Mouse (Mus musculus): ENCODE measurements at regions not wholly inside any gene's neighbourhood (a gene's known extent, or its start where the extent isn't known, plus 50 kb on each side); places are given as distances from the start of the nearest gene placed in this dataset.
A peak's percentile ranks its signal among the peaks of the same experiment; 100 is the strongest.

DNA sequence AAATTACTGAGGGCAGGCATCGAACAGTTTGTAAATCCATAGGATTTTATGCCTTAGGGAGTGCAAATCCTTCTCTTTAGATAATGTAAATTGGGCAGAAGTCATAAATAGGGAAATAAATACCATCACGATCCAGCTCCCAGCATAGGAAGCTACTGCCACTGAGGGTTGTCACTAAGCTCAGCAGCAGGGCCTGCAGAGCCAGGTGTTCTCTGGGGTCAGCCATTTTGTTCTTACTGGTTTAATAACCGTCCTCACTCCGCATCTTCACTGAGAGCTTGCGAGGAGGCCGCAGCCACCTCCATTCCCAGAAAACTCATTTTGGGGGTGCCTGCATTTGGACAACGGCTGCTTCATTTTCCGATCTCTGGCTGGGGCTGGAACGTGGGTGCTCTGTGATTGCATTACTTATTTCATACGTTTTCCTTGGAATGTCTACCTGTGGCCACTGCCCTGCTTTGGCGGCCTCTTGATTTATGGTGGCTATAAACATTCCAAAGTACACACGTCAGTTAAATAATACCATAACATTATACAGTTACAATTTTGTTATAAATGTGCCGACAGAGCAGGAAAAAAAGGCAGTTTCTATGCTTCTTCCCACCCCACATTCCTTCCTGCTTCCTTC is 97.9 kb upstream of the Stx16 start:
- Histone ChIP-seq H3K4me1 (peaks cover 24% of the 10 kb centered on the region), H3K36me3 (replicated peaks) (no peaks in the 10 kb centered on the region), H3K27ac (no peak overlapping the region), H3K4me3 (no peak overlapping the region), H3K27me3 (ENCODE audit: poor library complexity, severe bottlenecking) (no peaks in the 10 kb centered on the region), H3K9me3 (peaks cover 20% of the 10 kb centered on the region; the same call in 1 of the 2 replicates)
- WGBS, result 83% methylated on average over 13 of the region's 13 CpGs
- DNase-seq (ENCODE audit: extremely low spot score, low spot score), result peak; percentile 9

DNA sequence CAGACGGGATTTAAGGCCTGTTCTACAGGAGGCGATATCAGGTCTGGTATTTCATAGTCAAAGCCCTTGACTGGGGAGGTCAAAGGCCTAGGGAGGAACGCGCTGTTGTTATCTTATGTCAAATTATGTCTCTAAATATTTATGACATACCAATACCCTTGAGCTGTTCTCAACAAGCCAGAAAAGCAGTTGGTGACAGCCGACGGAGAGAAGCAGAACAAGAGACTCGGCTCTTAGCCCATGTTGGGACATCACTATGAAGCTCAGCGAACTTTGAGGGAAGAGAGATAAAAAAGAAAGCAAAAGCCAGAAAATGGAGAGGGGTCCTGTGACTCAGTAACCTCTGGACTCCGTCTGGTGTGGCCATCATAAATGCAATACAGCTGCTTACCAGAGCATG is 95.1 kb upstream of the Stx16 start:
- no peak overlapping the region for H3K27ac ChIP-seq
- H3K27me3 ChIP-seq (ENCODE audit: poor library complexity, severe bottlenecking), result no peaks in the 10 kb centered on the region
- H3K4me1 ChIP-seq, result peaks cover 22% of the 10 kb centered on the region
- no peak overlapping the region for H3K4me3 ChIP-seq
- 88% methylated on average over 9 of the region's 9 CpGs for WGBS
- DNase-seq (ENCODE audit: extremely low spot score, low spot score), result peak; percentile 11
- no peaks in the 10 kb centered on the region for H3K36me3 ChIP-seq (replicated peaks)
- H3K9me3 ChIP-seq, result peaks cover 3% of the 10 kb centered on the region; the same call in 1 of the 2 replicates

DNA sequence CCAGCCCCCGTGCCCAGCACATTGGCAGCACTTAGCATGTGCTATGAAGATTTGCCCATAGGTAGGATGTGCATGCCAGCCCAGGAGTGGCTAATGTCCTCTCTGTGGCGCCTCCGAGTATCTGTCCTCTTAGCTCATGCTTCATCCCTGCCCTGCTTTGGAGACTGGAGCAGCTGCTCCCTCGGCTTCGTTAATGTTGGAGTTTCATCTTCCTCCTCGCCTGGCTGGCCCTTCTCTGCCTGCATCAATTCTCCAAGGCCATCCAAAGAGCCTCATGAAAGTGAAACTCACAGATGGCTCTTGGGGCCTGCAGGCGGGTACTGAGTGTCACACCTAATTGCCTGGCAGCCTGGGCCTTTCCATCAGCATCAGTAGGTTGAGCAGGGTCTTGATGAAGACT is 88.6 kb upstream of the Stx16 start:
- Histone ChIP-seq H3K36me3 (replicated peaks) (no peaks in the 10 kb centered on the region), H3K27ac (peak overlapping the region; percentile 0; the same call in 1 of the 2 replicates), H3K9me3 (peaks cover 2% of the 10 kb centered on the region; the same call in 1 of the 2 replicates), H3K4me1 (peaks cover 26% of the 10 kb centered on the region), H3K4me3 (no peak overlapping the region), H3K27me3 (ENCODE audit: poor library complexity, severe bottlenecking) (no peaks in the 10 kb centered on the region)
- DNase-seq (ENCODE audit: extremely low spot score, low spot score), result no peak
- WGBS, result 86% methylated on average over 7 of the region's 7 CpGs

DNA sequence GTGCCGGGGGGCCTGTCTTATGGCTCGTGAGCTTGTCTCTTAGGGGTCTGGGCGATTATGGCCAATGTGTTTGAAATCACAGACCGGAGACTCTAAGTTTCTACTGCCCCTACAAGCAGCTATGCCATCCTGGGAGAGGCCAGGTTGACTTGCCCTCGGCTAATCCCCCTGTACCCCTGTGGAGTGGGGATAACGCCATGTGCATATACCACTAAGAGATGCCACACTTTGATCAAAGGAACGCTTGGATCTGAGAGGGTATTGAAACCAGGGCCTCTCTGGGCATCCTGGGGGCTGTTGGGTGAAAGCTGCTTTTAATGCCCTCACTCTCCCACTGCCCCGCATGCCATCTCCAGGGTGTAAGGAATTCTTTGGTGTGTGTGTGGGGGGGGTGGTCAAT is 88.2 kb upstream of the Stx16 start:
- H3K4me3 ChIP-seq, result no peak overlapping the region
- DNase-seq (ENCODE audit: extremely low spot score, low spot score), result no peak
- H3K27me3 ChIP-seq (ENCODE audit: poor library complexity, severe bottlenecking), result no peaks in the 10 kb centered on the region
- H3K36me3 ChIP-seq (replicated peaks), result no peaks in the 10 kb centered on the region
- H3K9me3 ChIP-seq, result no peaks in the 10 kb centered on the region
- peaks cover 26% of the 10 kb centered on the region for H3K4me1 ChIP-seq
- WGBS, result 82% methylated on average over 8 of the region's 8 CpGs
- H3K27ac ChIP-seq, result peak overlapping the region; percentile 0; the same call in 1 of the 2 replicates

DNA sequence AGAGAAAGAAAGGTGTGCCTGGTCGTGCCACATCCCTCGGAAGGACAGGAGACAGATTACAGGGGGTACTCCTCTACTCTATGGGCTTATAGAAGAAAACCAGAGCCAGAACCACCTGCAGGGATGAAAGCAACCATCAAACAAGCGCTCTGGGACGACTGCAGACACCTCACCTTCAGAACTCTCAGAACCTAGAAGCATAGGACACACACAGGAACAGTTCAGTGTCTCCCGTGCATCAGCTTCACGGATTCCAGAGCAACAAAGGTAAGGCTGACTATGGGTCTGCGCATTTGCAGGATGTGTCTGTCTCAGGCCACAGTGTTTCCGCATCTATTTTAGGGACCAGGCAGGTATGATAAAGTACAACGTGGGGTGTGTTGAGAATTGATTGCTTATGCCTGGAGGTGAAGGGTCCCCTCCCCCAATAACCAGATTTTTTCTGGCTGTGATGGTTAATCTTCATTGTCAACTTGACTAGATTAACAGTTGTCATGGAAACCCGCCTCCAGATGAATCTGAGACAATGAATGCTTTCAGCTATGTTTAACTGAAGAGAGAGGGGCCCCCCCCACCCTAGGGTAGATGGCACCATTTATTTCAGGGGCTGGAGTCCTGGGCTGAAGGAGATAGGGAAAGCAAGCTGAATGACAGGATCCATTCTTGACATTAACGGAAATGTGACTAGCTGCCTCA is 87.3 kb upstream of the Stx16 start:
- WGBS, result 75% methylated on average over 11 of the region's 11 CpGs
- no peak overlapping the region for H3K27ac ChIP-seq
- H3K4me3 ChIP-seq, result no peak overlapping the region
- no peaks in the 10 kb centered on the region for H3K27me3 ChIP-seq (ENCODE audit: poor library complexity, severe bottlenecking)
- no peak for DNase-seq (ENCODE audit: extremely low spot score, low spot score)
- no peaks in the 10 kb centered on the region for H3K9me3 ChIP-seq
- peaks cover 33% of the 10 kb centered on the region for H3K4me1 ChIP-seq
- H3K36me3 ChIP-seq (replicated peaks), result no peaks in the 10 kb centered on the region

DNA sequence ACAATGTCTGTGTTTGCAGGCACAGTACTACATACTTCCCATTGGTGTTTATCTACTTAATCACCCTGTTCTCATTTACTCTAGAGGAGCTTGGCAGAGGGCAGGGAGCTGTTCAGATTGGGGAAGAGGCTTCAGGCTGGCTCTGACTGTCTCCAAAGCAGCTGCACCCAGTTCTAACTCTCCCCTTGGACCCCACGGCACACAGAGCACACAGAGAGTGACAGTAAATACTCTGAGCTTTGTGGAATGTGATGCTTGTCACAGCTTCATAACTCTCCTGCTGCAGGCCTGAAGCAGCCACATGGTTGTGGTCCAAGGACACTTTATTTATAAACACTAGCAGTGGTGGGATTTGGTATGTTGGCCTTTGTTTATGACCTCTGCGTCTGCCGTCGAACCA is 85.4 kb upstream of the Stx16 start:
- DNase-seq (ENCODE audit: extremely low spot score, low spot score), result no peak
- 95% methylated on average over 4 of the region's 4 CpGs for WGBS
- no peaks in the 10 kb centered on the region for H3K27me3 ChIP-seq (ENCODE audit: poor library complexity, severe bottlenecking)
- no peaks in the 10 kb centered on the region for H3K36me3 ChIP-seq (replicated peaks)
- H3K27ac ChIP-seq, result no peak overlapping the region
- no peak overlapping the region for H3K4me3 ChIP-seq
- H3K4me1 ChIP-seq, result peaks cover 46% of the 10 kb centered on the region
- H3K9me3 ChIP-seq, result no peaks in the 10 kb centered on the region

DNA sequence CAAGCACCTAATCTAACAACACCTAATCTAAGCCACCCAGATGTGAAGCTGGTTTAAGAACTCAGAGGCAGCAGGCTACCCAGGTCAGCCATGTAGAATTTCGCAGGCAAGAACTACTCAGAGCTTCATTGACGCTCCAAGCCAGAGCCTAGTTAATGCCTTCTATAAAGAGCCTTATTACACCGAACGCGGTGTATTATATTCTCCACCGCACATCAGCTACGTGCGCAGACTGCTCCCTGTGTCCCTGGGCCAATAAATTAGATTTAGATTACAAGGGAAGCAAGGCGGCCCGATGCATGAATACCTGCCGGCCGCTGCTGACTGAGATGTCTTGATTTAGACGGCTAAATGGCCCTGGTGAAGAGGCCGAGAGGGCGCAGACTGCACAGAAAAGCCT is 84.7 kb upstream of the Stx16 start:
- Histone ChIP-seq H3K4me1 (peaks cover 46% of the 10 kb centered on the region), H3K27ac (peak overlapping the region; percentile 71), H3K9me3 (no peaks in the 10 kb centered on the region), H3K27me3 (ENCODE audit: poor library complexity, severe bottlenecking) (no peaks in the 10 kb centered on the region), H3K36me3 (replicated peaks) (no peaks in the 10 kb centered on the region), H3K4me3 (no peak overlapping the region)
- DNase-seq (ENCODE audit: extremely low spot score, low spot score), result no peak
- 91% methylated on average over 15 of the region's 15 CpGs for WGBS

DNA sequence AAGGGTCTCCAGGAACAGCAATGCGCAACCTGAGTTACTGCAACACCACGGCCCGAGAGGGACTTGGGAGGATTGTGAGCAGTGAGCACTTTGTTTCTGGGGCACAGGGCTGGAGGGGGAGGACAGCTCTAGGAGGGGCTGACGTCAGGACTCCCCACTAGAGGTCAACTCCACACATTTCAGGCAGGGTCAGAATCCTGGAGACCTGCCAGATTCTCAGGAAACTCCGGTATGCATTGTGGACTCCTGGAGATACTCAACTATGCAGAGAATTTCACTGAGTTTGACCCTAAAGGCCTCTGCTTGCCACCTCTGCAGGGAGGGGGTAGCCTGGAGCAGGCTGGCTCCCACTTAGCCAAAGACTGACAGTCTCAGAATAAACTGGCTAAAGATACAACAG is 84.1 kb upstream of the Stx16 start:
- H3K27me3 ChIP-seq (ENCODE audit: poor library complexity, severe bottlenecking), result no peaks in the 10 kb centered on the region
- no peak overlapping the region for H3K4me3 ChIP-seq
- H3K4me1 ChIP-seq, result peaks cover 46% of the 10 kb centered on the region
- H3K36me3 ChIP-seq (replicated peaks), result no peaks in the 10 kb centered on the region
- DNase-seq (ENCODE audit: extremely low spot score, low spot score), result peak; percentile 29
- 48% methylated on average over 5 of the region's 5 CpGs for WGBS
- H3K27ac ChIP-seq, result peak overlapping the region; percentile 71
- H3K9me3 ChIP-seq, result no peaks in the 10 kb centered on the region

DNA sequence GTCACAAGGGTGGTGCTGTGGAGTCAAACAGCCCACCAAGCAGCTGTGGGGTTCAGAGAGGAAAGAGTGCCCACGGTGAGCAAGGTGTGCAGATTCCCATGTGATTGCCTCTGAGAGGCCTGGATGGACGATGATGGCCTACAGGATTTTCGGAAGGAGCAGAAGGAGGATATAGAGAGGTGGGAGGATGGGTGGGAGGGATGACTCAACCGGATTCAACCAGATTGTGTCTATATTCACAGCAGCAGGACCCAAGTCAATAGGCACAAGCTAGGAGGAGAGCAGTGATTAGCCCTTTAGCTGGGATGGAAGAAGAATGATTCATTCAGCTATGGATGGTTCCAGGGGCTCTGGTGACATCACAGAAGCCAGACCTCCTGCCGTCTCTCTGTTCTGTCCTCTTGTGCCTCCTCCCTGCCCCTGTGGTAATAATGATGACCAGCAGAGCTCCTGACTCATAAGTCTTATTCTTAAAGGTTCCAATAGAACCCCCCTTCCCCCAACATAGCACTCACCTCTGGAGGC is 82.6 kb upstream of the Stx16 start:
- Histone ChIP-seq H3K27ac (peak overlapping the region; percentile 51; the same call in 1 of the 2 replicates), H3K4me3 (no peak overlapping the region), H3K36me3 (replicated peaks) (no peaks in the 10 kb centered on the region), H3K9me3 (no peaks in the 10 kb centered on the region), H3K4me1 (peaks cover 44% of the 10 kb centered on the region), H3K27me3 (ENCODE audit: poor library complexity, severe bottlenecking) (no peaks in the 10 kb centered on the region)
- DNase-seq (ENCODE audit: extremely low spot score, low spot score), result no peak
- 91% methylated on average over 5 of the region's 5 CpGs for WGBS

DNA sequence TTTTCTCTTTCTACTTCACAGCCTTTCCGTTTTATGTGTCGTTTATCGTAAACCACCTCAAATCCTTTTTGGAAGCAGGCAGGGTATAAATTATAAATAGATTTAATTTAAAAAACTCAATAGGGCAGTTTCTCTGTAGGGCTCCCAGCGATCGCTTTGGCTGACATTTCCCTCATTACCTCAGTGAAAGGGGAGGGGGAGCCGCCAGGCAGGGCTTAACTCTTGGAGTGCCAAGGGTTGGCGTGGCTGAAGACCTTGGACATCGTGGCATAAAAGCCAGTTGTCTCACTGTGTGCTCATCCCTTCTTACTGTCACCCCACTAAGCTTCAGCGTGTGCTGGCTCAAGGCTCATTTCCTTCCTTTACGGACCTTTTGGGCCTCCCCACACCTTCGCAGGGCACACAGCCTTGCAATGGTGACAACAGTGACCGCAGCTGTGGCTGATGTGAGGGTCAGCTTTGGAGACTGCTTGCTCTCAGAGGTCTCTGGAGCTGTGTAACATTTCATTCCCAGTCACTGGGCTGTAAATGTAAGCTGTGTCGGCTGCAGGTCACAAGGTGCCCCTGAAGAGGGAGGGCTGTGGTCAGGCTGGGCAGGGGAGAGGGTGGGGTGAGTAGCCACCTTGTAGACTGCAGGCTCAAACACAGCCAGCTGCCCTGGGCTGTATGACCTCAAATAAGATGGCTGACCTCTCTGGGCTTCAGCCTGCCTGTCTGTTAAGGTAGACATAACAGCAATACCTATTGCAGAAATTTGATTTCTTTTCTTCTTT is 81.6 kb upstream of the Stx16 start:
- DNase-seq (ENCODE audit: extremely low spot score, low spot score), result no peak
- WGBS, result 45% methylated on average over 13 of the region's 13 CpGs
- Histone ChIP-seq H3K4me3 (no peak overlapping the region), H3K27ac (peak overlapping the region; percentile 70), H3K4me1 (peaks cover 34% of the 10 kb centered on the region), H3K27me3 (ENCODE audit: poor library complexity, severe bottlenecking) (no peaks in the 10 kb centered on the region), H3K36me3 (replicated peaks) (no peaks in the 10 kb centered on the region), H3K9me3 (no peaks in the 10 kb centered on the region)

DNA sequence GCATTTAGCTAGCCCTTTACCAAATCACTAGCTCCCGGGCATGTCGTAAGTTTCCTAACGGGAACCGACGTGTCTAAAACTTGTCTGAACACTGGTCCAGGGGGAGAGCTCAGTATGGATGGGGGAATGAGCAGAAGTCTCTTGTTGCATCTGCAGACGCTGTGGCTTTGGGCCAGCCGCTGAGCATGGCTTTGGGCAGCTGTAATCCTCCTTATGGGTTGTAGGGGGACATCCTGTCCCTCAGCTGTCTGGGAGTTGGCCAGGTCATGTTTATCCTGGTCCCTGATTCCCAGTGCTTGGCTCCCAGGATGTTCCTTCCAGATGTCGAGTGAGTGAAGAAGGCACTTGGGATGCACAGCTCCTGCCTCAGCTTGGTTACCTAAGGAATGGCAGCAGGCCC is 71.4 kb upstream of the Stx16 start:
- H3K9me3 ChIP-seq, result peaks cover 9% of the 10 kb centered on the region; the same call in 1 of the 2 replicates
- WGBS, result 95% methylated on average over 8 of the region's 8 CpGs
- no peaks in the 10 kb centered on the region for H3K36me3 ChIP-seq (replicated peaks)
- peaks cover 18% of the 10 kb centered on the region for H3K4me1 ChIP-seq
- no peak for DNase-seq (ENCODE audit: extremely low spot score, low spot score)
- H3K27ac ChIP-seq, result no peak overlapping the region
- no peaks in the 10 kb centered on the region for H3K27me3 ChIP-seq (ENCODE audit: poor library complexity, severe bottlenecking)
- no peak overlapping the region for H3K4me3 ChIP-seq

DNA sequence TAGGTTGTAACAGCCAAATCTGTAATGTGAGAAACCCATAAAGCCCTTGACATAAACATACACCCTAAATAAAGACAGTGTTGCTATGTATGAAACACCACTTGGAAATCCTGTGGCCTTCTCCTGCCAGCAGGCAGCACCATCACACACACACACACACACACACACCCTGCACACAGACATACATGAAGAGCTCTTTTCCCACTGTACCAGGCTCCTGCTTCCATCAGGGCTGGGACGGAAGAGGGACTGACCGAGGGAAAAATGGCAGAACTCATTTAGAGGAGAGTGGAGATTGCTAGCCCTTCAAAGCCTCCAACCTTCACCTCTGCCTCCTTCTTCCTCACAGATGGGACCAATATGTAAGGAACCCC is 68.1 kb upstream of the Stx16 start:
- H3K4me1 ChIP-seq, result peaks cover 21% of the 10 kb centered on the region
- H3K9me3 ChIP-seq, result peaks cover 9% of the 10 kb centered on the region; the same call in 1 of the 2 replicates
- no peak for DNase-seq (ENCODE audit: extremely low spot score, low spot score)
- no peak overlapping the region; the same call in 1 of the 2 replicates for H3K4me3 ChIP-seq
- no peaks in the 10 kb centered on the region for H3K36me3 ChIP-seq (replicated peaks)
- H3K27ac ChIP-seq, result peak overlapping the region; percentile 75
- 72% methylated on average over 2 of the region's 2 CpGs for WGBS
- H3K27me3 ChIP-seq (ENCODE audit: poor library complexity, severe bottlenecking), result no peaks in the 10 kb centered on the region
